Comparison of ENCODE assay signal across 13 mouse cellular contexts in the genomic region with DNA sequence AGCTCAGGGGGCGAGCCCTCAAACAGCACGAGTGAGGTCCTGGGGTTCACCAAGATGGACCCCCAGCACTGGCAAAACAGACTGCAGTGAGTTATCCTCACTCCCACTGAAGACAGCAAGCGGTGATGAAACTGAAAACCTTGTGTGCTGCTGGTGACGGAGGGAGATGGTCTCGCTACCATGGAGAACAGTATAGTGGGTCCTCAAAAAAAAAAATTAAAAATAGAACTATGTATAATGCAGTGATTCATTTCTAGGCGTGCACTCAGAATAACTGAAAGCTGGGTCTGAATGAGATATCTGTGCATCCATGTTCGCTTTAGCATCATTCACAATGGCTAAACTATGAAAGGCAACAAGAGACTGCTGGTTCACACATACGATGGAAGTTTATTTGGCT. TPM values are rescaled to one million over a fixed set of nuclear protein-coding genes. Genes with fewer than 3 reads are reported as not detected.
"Had no signal": no experiment of that assay in that cellular context is flagged by ENCODE, and none has a peak within 500 bp of the region (broad histone marks: within the 10 kb centered on the region; RNA-seq: fewer than 3 reads in every experiment).

No protein-coding gene starts in this region.

- DNase-seq: liver, postnatal 0 days; lung, adult 2 months; lung, postnatal 4 days; midbrain, embryonic 14.5 days; right cerebral cortex, postnatal 25 days; thymus, adult 2 months; thymus, postnatal 25 days; thymus, postnatal 4 days had no signal

- ATAC-seq: liver, postnatal 0 days; lung, postnatal 0 days had no signal

RNA-seq across cellular contexts. Expression of gene Prmt8, which starts 20.5 kb away (rescaled TPM):
- total RNA-seq: megakaryocyte, adult 5-6 weeks; megakaryocyte-erythroid progenitor cell, adult 5-6 weeks; monocyte, adult 5-6 weeks; neutrophil, adult 5-6 weeks had no signal
